Mouse (Mus musculus) heart, embryonic 11.5 days (tissue): ENCODE measurements around the gene Magi2. TPM values are rescaled to one million over a fixed set of nuclear protein-coding genes. Genes with fewer than 3 reads are reported as not detected.

Experiments used
- ATAC-seq: fragments of 200-750 bp; cut with Nextera tagmentation; replicated peaks from 2 replicates; pipeline ENCODE4 v1.8.0; 2017; ENCODE audit warnings: moderate library complexity; ENCODE audit not compliant: insufficient number of reproducible peaks, low FRiP score, low TSS enrichment
- H3K27ac ChIP-seq: fragments of 300-500 bp; sonication (generic); 2 replicates; pipeline ENCODE4 v1.5.1; 2014; ENCODE audit warnings: mild to moderate bottlenecking, low read depth, low read length
- H3K27me3 ChIP-seq: fragments of 300-500 bp; sonication (generic); 2 replicates; pipeline ENCODE4 v1.6.1; 2014; ENCODE audit warnings: mild to moderate bottlenecking, low read length, mixed read lengths; ENCODE audit not compliant: control insufficient read depth, insufficient read depth
- H3K36me3 ChIP-seq: fragments of 300-500 bp; sonication (generic); 2 replicates; pipeline ENCODE4 v1.6.1; 2014; ENCODE audit warnings: mild to moderate bottlenecking, low read length, moderate library complexity, mixed read lengths; ENCODE audit not compliant: control insufficient read depth, insufficient read depth
- H3K4me1 ChIP-seq: fragments of 300-500 bp; sonication (generic); 2 replicates; pipeline ENCODE4 v1.6.1; 2014; ENCODE audit warnings: low read length; ENCODE audit not compliant: control insufficient read depth, insufficient read depth
- H3K4me2 ChIP-seq: fragments of 300-500 bp; sonication (generic); 2 replicates; pipeline ENCODE4 v1.6.1; 2014; ENCODE audit warnings: mild to moderate bottlenecking, moderate library complexity
- H3K4me3 ChIP-seq: fragments of 300-500 bp; sonication (generic); 2 replicates; pipeline ENCODE4 v1.5.1; 2014; ENCODE audit warnings: low read depth, low read length
- H3K9ac ChIP-seq: fragments of 300-500 bp; sonication (generic); 2 replicates; pipeline ENCODE4 v1.6.1; 2014; ENCODE audit warnings: mild to moderate bottlenecking, low read depth, low read length, moderate library complexity
- H3K9me3 ChIP-seq: fragments of 300-500 bp; sonication (generic); replicated peaks from 2 replicates; pipeline ENCODE4 v1.6.1; 2016; ENCODE audit warnings: low read length; ENCODE audit not compliant: control insufficient read depth
- WGBS: fragments of 180-500 bp; shearing (Covaris S2); extraction: QIAGEN DNeasy Blood & Tissue Kit; methylation state at CpG from one replicate; pipeline ENCODE4 v1.1.7; 2014; ENCODE audit not compliant: insufficient replicate concordance; 5-methylcytosine and 5-hydroxymethylcytosine counted together
- polyA plus RNA-seq: library from polyadenylated mRNA; unstranded; fragments of >200 nt; fragmentation: Nextera tagmentation; extraction: Ambion mirVana; gene quantifications from 2 replicates; pipeline ENCODE4 v1.2.1, GENCODE M21; 2014

The Magi2 gene
- polyA plus RNA-seq, 1 experiment from 2014 or later, result 2.5 TPM

GRCm38 (mm10) chr5:20622837-20623573, 1396.2 kb downstream of the Magi2 start:
- Histone ChIP-seq H3K9me3 (no peaks in the 10 kb centered on the region), H3K9ac (no peak overlapping the region), H3K27ac (no peak overlapping the region), H3K27me3 (no peaks in the 10 kb centered on the region), H3K4me2 (no peak overlapping the region), H3K4me1 (no peaks in the 10 kb centered on the region), H3K4me3 (no peak overlapping the region), H3K36me3 (no peaks in the 10 kb centered on the region)
- ATAC-seq, result no peak
- WGBS, result 63% methylated on average over 10 of the region's 10 CpGs

DNA sequence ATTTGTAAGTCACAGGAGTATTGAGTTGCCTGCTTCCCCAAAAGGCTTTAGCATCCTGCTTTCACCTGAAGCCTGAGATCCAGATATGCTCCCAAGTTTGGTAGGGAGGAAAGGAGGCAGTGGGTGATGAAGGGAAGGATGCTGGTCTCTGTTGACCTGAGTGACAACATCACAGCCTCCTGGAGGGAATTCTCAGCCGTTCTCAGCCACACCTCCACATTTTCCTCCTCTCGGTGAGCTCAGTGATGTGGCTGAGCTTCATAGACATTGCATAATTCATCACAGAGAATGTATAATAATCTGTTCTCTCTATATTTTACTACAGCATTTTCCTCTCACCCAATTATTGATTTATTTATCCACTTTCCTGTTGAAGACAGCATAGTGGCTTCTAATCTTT, 1398.3 kb downstream of the Magi2 start:
- Histone ChIP-seq H3K27ac (no peak overlapping the region), H3K9ac (no peak overlapping the region), H3K4me3 (no peak overlapping the region), H3K4me1 (no peaks in the 10 kb centered on the region), H3K27me3 (no peaks in the 10 kb centered on the region), H3K36me3 (no peaks in the 10 kb centered on the region), H3K4me2 (no peak overlapping the region), H3K9me3 (no peaks in the 10 kb centered on the region)
- WGBS, result 60% methylated on average over 2 of the region's 2 CpGs
- no peak for ATAC-seq

GRCm38 (mm10) chr5:20628954-20629601, 1402.2 kb downstream of the Magi2 start:
- Histone ChIP-seq H3K27me3 (no peaks in the 10 kb centered on the region), H3K9me3 (no peaks in the 10 kb centered on the region), H3K36me3 (no peaks in the 10 kb centered on the region), H3K27ac (no peak overlapping the region), H3K4me2 (no peak overlapping the region), H3K4me1 (no peaks in the 10 kb centered on the region), H3K9ac (no peak overlapping the region), H3K4me3 (no peak overlapping the region)
- ATAC-seq, result no peak
- 63% methylated on average over 4 of the region's 4 CpGs for WGBS

DNA sequence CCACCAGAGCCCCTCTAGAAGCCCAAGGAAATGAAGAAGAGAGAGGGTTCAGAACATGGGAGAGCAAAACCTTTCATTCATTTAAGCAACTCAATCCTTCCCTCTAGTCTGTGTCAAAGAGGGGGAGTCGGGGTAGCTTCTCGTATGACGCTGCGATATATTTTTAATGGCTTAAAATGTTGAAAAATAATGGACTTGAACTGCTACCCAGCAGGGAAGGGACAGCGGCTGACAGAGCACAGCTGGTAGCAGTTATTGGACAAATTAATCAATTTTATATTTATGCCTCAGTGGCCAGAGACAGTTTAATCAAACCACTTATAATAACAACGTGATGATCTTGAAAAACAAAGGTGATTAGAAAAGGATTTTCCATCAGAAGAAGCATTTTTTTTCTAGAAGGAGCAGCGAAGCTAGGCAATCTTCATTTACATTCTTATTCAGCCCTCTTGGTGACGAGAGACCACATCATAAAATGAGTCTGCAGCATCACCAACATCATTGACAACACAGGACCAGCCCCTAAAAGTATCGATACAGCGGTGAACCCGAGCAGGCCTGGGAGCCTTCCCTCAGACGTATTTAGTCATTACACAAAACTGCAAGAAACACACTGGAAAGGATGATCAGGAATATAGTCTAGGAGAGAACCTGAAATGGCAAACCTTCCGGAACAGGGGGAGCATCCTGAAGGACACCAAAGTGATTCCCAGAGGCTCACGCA, 1407.4 kb downstream of the Magi2 start:
- Histone ChIP-seq H3K4me2 (no peak overlapping the region), H3K4me1 (no peaks in the 10 kb centered on the region), H3K27me3 (no peaks in the 10 kb centered on the region), H3K27ac (no peak overlapping the region), H3K9ac (no peak overlapping the region), H3K4me3 (no peak overlapping the region), H3K9me3 (no peaks in the 10 kb centered on the region), H3K36me3 (no peaks in the 10 kb centered on the region)
- WGBS, result 78% methylated on average over 14 of the region's 14 CpGs
- no peak for ATAC-seq

GRCm38 (mm10) chr5:20634822-20635221, 1408.0 kb downstream of the Magi2 start:
- H3K4me1 ChIP-seq, result no peaks in the 10 kb centered on the region
- H3K9ac ChIP-seq, result no peak overlapping the region
- no peaks in the 10 kb centered on the region for H3K9me3 ChIP-seq
- H3K27me3 ChIP-seq, result no peaks in the 10 kb centered on the region
- 67% methylated on average over 8 of the region's 8 CpGs for WGBS
- H3K27ac ChIP-seq, result no peak overlapping the region
- no peak for ATAC-seq
- H3K4me2 ChIP-seq, result no peak overlapping the region
- no peaks in the 10 kb centered on the region for H3K36me3 ChIP-seq
- no peak overlapping the region for H3K4me3 ChIP-seq

GRCm38 (mm10) chr5:20637300-20637989, 1410.6 kb downstream of the Magi2 start:
- H3K27me3 ChIP-seq, result no peaks in the 10 kb centered on the region
- no peak overlapping the region for H3K9ac ChIP-seq
- WGBS, result 77% methylated on average over 5 of the region's 5 CpGs
- no peak overlapping the region for H3K27ac ChIP-seq
- H3K4me3 ChIP-seq, result no peak overlapping the region
- H3K36me3 ChIP-seq, result no peaks in the 10 kb centered on the region
- no peak for ATAC-seq
- H3K4me2 ChIP-seq, result no peak overlapping the region
- no peaks in the 10 kb centered on the region for H3K4me1 ChIP-seq
- H3K9me3 ChIP-seq, result no peaks in the 10 kb centered on the region

DNA sequence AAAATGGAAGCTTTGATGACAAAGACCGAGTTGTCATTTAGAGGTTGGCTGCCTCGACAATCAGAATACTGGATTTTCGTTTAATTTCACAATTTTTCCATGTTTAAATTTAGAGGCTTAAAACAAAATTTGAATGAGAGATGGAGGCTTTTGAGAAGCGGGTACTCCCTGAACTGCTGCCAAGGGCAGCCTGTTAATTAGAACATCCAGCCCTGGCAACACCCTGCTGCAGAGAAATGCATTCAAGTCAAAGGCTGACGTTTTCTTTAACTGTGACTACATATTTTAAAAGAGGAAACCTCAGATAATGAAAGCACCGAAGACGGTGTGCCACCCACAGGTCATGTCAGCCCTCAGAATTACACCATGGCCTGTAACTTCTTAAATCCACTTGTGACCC, 1415.4 kb downstream of the Magi2 start:
- Histone ChIP-seq H3K27ac (no peak overlapping the region), H3K9me3 (no peaks in the 10 kb centered on the region), H3K27me3 (no peaks in the 10 kb centered on the region), H3K4me1 (no peaks in the 10 kb centered on the region), H3K4me2 (no peak overlapping the region), H3K4me3 (no peak overlapping the region), H3K36me3 (no peaks in the 10 kb centered on the region), H3K9ac (no peak overlapping the region)
- ATAC-seq, result no peak
- WGBS, result 69% methylated on average over 7 of the region's 7 CpGs

GRCm38 (mm10) chr5:20643741-20644140, 1416.9 kb downstream of the Magi2 start:
- H3K4me2 ChIP-seq, result no peak overlapping the region
- H3K36me3 ChIP-seq, result no peaks in the 10 kb centered on the region
- no peak overlapping the region for H3K9ac ChIP-seq
- H3K27ac ChIP-seq, result no peak overlapping the region
- no peaks in the 10 kb centered on the region for H3K27me3 ChIP-seq
- 67% methylated on average over 1 of the region's 1 CpGs for WGBS
- ATAC-seq, result no peak
- H3K4me1 ChIP-seq, result no peaks in the 10 kb centered on the region
- no peak overlapping the region for H3K4me3 ChIP-seq
- no peaks in the 10 kb centered on the region for H3K9me3 ChIP-seq
